Mouse (Mus musculus): ENCODE data around the gene Pcbp4. TPM values are rescaled to one million over a fixed set of nuclear protein-coding genes. Genes with fewer than 3 reads are reported as not detected.

Gene Pcbp4
- polyA plus RNA-seq, 1 experiment = 90.3 TPM

GRCm38 (mm10) chr9:106421865-106422160 is 31.3 kb upstream of the Pcbp4 start:
- Histone ChIP-seq H3K27me3 (replicated peaks; ENCODE audit: control insufficient read depth, insufficient read depth, low read length) (no peaks in the 10 kb centered on the region), H3K4me1 (ENCODE audit: control insufficient read depth, insufficient read depth, low read length) (peaks cover 6% of the 10 kb centered on the region), H3K27ac (ENCODE audit: insufficient read depth, low read depth, low read length) (no peak overlapping the region), H3K4me3 (ENCODE audit: insufficient read depth, low read depth, low read length) (no peak overlapping the region), H3K36me3 (ENCODE audit: control insufficient read depth, insufficient read depth, low read length) (no peaks in the 10 kb centered on the region)
- DNase-seq = peak; percentile 92
- TF ChIP-seq POLR2A (IDR thresholded peaks at IDR 0.05; ENCODE audit: low read depth, low read length) (no peak), CTCF (conservative IDR thresholded peaks at IDR 0.05; ENCODE audit: insufficient read depth, insufficient read length, low read depth, low read length) (peak; percentile 95)
- 1% methylated on average over 3 of the region's 3 CpGs for WGBS

- H3K36me3 ChIP-seq (ENCODE audit: control insufficient read depth, insufficient read depth, low read length) = peaks cover 1% of the 10 kb centered on the region; the same call in 1 of the 2 replicates
- TF ChIP-seq CTCF (conservative IDR thresholded peaks at IDR 0.05; ENCODE audit: insufficient read depth, insufficient read length, low read depth, low read length) (no peak), POLR2A (IDR thresholded peaks at IDR 0.05; ENCODE audit: low read depth, low read length) (no peak)
- 3% methylated on average over 11 of the region's 11 CpGs for WGBS
- DNase-seq = no peak
- peak overlapping the region; percentile 81 for H3K4me3 ChIP-seq (ENCODE audit: insufficient read depth, low read depth, low read length)
- H3K4me1 ChIP-seq (ENCODE audit: control insufficient read depth, insufficient read depth, low read length) = 0 out of 2 replicates have a peak, but pooled peaks cover 4% of the 10 kb centered on the region
- H3K27ac ChIP-seq (ENCODE audit: insufficient read depth, low read depth, low read length) = peak overlapping the region; percentile 96
- no peaks in the 10 kb centered on the region for H3K27me3 ChIP-seq (replicated peaks; ENCODE audit: control insufficient read depth, insufficient read depth, low read length)
These were observed 24.3 kb upstream of the Pcbp4 start for GRCm38 (mm10) chr9:106428719-106429220.

- Histone ChIP-seq H3K27ac (ENCODE audit: insufficient read depth, low read depth, low read length) (peak within 1 kb of the TSS; percentile 96), H3K4me1 (ENCODE audit: control insufficient read depth, insufficient read depth, low read length) (0 out of 2 replicates have a peak, but pooled peaks cover 4% of the 10 kb centered on the region), H3K4me3 (ENCODE audit: insufficient read depth, low read depth, low read length) (peak within 1 kb of the TSS; percentile 81), H3K36me3 (ENCODE audit: control insufficient read depth, insufficient read depth, low read length) (peaks cover 1% of the 10 kb centered on the region; the same call in 1 of the 2 replicates), H3K27me3 (replicated peaks; ENCODE audit: control insufficient read depth, insufficient read depth, low read length) (no peaks in the 10 kb centered on the region)
- peak; percentile 98 for DNase-seq
- 0% methylated on average over 55 of the region's 55 CpGs for WGBS
- TF ChIP-seq POLR2A (IDR thresholded peaks at IDR 0.05; ENCODE audit: low read depth, low read length) (no peak), CTCF (conservative IDR thresholded peaks at IDR 0.05; ENCODE audit: insufficient read depth, insufficient read length, low read depth, low read length) (no peak)
These were observed 23.7 kb upstream of the Pcbp4 start, which contains the start of gene Rpl29 for GRCm38 (mm10) chr9:106429221-106430014. Rpl29 (plus strand) TSS chr9:106429454.

- H3K27ac ChIP-seq (ENCODE audit: insufficient read depth, low read depth, low read length) = peak overlapping the region; percentile 85
- no peak for DNase-seq
- 0 out of 2 replicates have a peak, but pooled peaks cover 4% of the 10 kb centered on the region for H3K4me1 ChIP-seq (ENCODE audit: control insufficient read depth, insufficient read depth, low read length)
- TF ChIP-seq CTCF (conservative IDR thresholded peaks at IDR 0.05; ENCODE audit: insufficient read depth, insufficient read length, low read depth, low read length) = no peak
- H3K4me3 ChIP-seq (ENCODE audit: insufficient read depth, low read depth, low read length) = peak overlapping the region; percentile 80
- peaks cover 1% of the 10 kb centered on the region; the same call in 1 of the 2 replicates for H3K36me3 ChIP-seq (ENCODE audit: control insufficient read depth, insufficient read depth, low read length)
- WGBS = under 1% methylated on average over 4 of the region's 4 CpGs
- H3K27me3 ChIP-seq (replicated peaks; ENCODE audit: control insufficient read depth, insufficient read depth, low read length) = no peaks in the 10 kb centered on the region
These were observed 23.2 kb upstream of the Pcbp4 start for GRCm38 (mm10) chr9:106430015-106430264.

GRCm38 (mm10) chr9:106433389-106433788 is 19.7 kb upstream of the Pcbp4 start:
- WGBS = 63% methylated on average over 7 of the region's 7 CpGs
- H3K4me3 ChIP-seq (ENCODE audit: insufficient read depth, low read depth, low read length) = no peak overlapping the region
- no peaks in the 10 kb centered on the region for H3K27me3 ChIP-seq (replicated peaks; ENCODE audit: control insufficient read depth, insufficient read depth, low read length)
- TF ChIP-seq CTCF (conservative IDR thresholded peaks at IDR 0.05; ENCODE audit: insufficient read depth, insufficient read length, low read depth, low read length) (no peak), POLR2A (IDR thresholded peaks at IDR 0.05; ENCODE audit: low read depth, low read length) (no peak)
- no peak overlapping the region for H3K27ac ChIP-seq (ENCODE audit: insufficient read depth, low read depth, low read length)
- peaks cover 1% of the 10 kb centered on the region; the same call in 1 of the 2 replicates for H3K36me3 ChIP-seq (ENCODE audit: control insufficient read depth, insufficient read depth, low read length)
- peaks cover 11% of the 10 kb centered on the region; the same call in 1 of the 2 replicates for H3K4me1 ChIP-seq (ENCODE audit: control insufficient read depth, insufficient read depth, low read length)
- DNase-seq = no peak

- peaks cover 1% of the 10 kb centered on the region; the same call in 1 of the 2 replicates for H3K36me3 ChIP-seq (ENCODE audit: control insufficient read depth, insufficient read depth, low read length)
- peak overlapping the region; percentile 20; the same call in 1 of the 2 replicates for H3K4me3 ChIP-seq (ENCODE audit: insufficient read depth, low read depth, low read length)
- no peaks in the 10 kb centered on the region for H3K27me3 ChIP-seq (replicated peaks; ENCODE audit: control insufficient read depth, insufficient read depth, low read length)
- no peak overlapping the region for H3K27ac ChIP-seq (ENCODE audit: insufficient read depth, low read depth, low read length)
- 84% methylated on average over 9 of the region's 9 CpGs for WGBS
- no peak for DNase-seq
- TF ChIP-seq CTCF (conservative IDR thresholded peaks at IDR 0.05; ENCODE audit: insufficient read depth, insufficient read length, low read depth, low read length) = no peak
- TF ChIP-seq POLR2A (IDR thresholded peaks at IDR 0.05; ENCODE audit: low read depth, low read length) = no peak
- H3K4me1 ChIP-seq (ENCODE audit: control insufficient read depth, insufficient read depth, low read length) = peaks cover 13% of the 10 kb centered on the region; the same call in 1 of the 2 replicates
These were observed 16.5 kb upstream of the Pcbp4 start for GRCm38 (mm10) chr9:106436566-106436965.

- H3K36me3 ChIP-seq (ENCODE audit: control insufficient read depth, insufficient read depth, low read length) = no peaks in the 10 kb centered on the region
- TF ChIP-seq CTCF (conservative IDR thresholded peaks at IDR 0.05; ENCODE audit: insufficient read depth, insufficient read length, low read depth, low read length) (0 out of 2 replicates have a peak, but pooled peaks have one; percentile 22), POLR2A (IDR thresholded peaks at IDR 0.05; ENCODE audit: low read depth, low read length) (no peak)
- peaks cover 18% of the 10 kb centered on the region; the same call in 1 of the 2 replicates for H3K4me1 ChIP-seq (ENCODE audit: control insufficient read depth, insufficient read depth, low read length)
- WGBS = 84% methylated on average over 5 of the region's 5 CpGs
- no peak for DNase-seq
- no peak overlapping the region for H3K4me3 ChIP-seq (ENCODE audit: insufficient read depth, low read depth, low read length)
- no peak overlapping the region for H3K27ac ChIP-seq (ENCODE audit: insufficient read depth, low read depth, low read length)
- no peaks in the 10 kb centered on the region for H3K27me3 ChIP-seq (replicated peaks; ENCODE audit: control insufficient read depth, insufficient read depth, low read length)
These were observed 10.4 kb upstream of the Pcbp4 start for GRCm38 (mm10) chr9:106442680-106443079.
